Mouse (Mus musculus): ENCODE measurements around the gene Sox5. TPM values are rescaled to one million over a fixed set of nuclear protein-coding genes. Genes with fewer than 3 reads are reported as not detected.

The Sox5 gene
- total and polyA plus RNA-seq, 3 experiments: 0.08 to 0.47 (median 0.46) TPM

GRCm38 (mm10) chr6:144098119-144098518 is 683.7 kb downstream of the Sox5 start:
- TF ChIP-seq MAX (IDR thresholded peaks at IDR 0.05; ENCODE audit: low read length): no peak
- Histone ChIP-seq H3K79me2 (replicated peaks; ENCODE audit: control insufficient read depth, extremely low read depth, insufficient read depth, poor library complexity, severe bottlenecking) (no peaks in the 10 kb centered on the region), H3K36me3 (replicated peaks in 1 of 2; ENCODE audit: control insufficient read depth in 1 of 2, insufficient read depth in 1 of 2, low read length in 1 of 2) (no peaks in the 10 kb centered on the region), H3K9ac (ENCODE audit: insufficient read depth, low read depth) (no peak overlapping the region), H3K4me3 (replicated peaks in 1 of 3; ENCODE audit: low read depth in 2 of 3, low read length in 2 of 3, poor library complexity in 1 of 3) (no peak overlapping the region), H3K9me3 (replicated peaks; ENCODE audit: low read length) (peaks cover 4% of the 10 kb centered on the region), H3K27me3 (replicated peaks) (no peaks in the 10 kb centered on the region), H3K4me2 (ENCODE audit: insufficient read depth, low read depth, poor library complexity, severe bottlenecking) (no peak overlapping the region), H3K27ac (ENCODE audit: insufficient read depth, low read depth) (no peak overlapping the region), H3K4me1 (ENCODE audit: control insufficient read depth in 1 of 2, insufficient read depth in 2 of 2) (no peaks in the 10 kb centered on the region)
- dilution Hi-C loops (cut with MboI; ENCODE audit: extremely low pct_ligation_motif_present, extremely low pct_unique_long_range_greater_than_20kb, low sequenced_read_pairs): no loop called here
- in situ Hi-C loops (cut with MboI; ENCODE audit: low pct_ligation_motif_present, low pct_unique_long_range_greater_than_20kb, low sequenced_read_pairs): no loop called here
- no peak for DNase-seq (ENCODE audit: extremely low read depth)

- Histone ChIP-seq H3K27ac (ENCODE audit: insufficient read depth, low read depth) (no peak overlapping the region), H3K9me3 (replicated peaks; ENCODE audit: low read length) (no peaks in the 10 kb centered on the region), H3K27me3 (replicated peaks) (no peaks in the 10 kb centered on the region), H3K9ac (ENCODE audit: insufficient read depth, low read depth) (no peak overlapping the region), H3K4me3 (replicated peaks in 1 of 3; ENCODE audit: low read depth in 2 of 3, low read length in 2 of 3, poor library complexity in 1 of 3) (no peak overlapping the region), H3K4me1 (ENCODE audit: control insufficient read depth in 1 of 2, insufficient read depth in 2 of 2) (no peaks in the 10 kb centered on the region), H3K36me3 (replicated peaks in 1 of 2; ENCODE audit: control insufficient read depth in 1 of 2, insufficient read depth in 1 of 2, low read length in 1 of 2) (no peaks in the 10 kb centered on the region), H3K79me2 (replicated peaks; ENCODE audit: control insufficient read depth, extremely low read depth, insufficient read depth, poor library complexity, severe bottlenecking) (no peaks in the 10 kb centered on the region), H3K4me2 (ENCODE audit: insufficient read depth, low read depth, poor library complexity, severe bottlenecking) (no peak overlapping the region)
- in situ Hi-C loops (cut with MboI; ENCODE audit: low pct_ligation_motif_present, low pct_unique_long_range_greater_than_20kb, low sequenced_read_pairs): no loop called here
- dilution Hi-C loops (cut with MboI; ENCODE audit: extremely low pct_ligation_motif_present, extremely low pct_unique_long_range_greater_than_20kb, low sequenced_read_pairs): no loop called here
- DNase-seq (ENCODE audit: extremely low read depth): no peak
- TF ChIP-seq ZMIZ1 (IDR thresholded peaks at IDR 0.05; ENCODE audit: low read depth, low read length) (no peak), JUND (conservative IDR thresholded peaks at IDR 0.05; ENCODE audit: low read depth, low read length) (no peak), PAX5 (IDR thresholded peaks at IDR 0.05; ENCODE audit: low read length) (no peak), ZC3H11A (IDR thresholded peaks at IDR 0.05; ENCODE audit: low read depth, low read length) (no peak), POLR2A (IDR thresholded peaks at IDR 0.05; ENCODE audit: low read depth, low read length) (no peak)
Observed at GRCm38 (mm10) chr6:144088256-144088655, 693.5 kb downstream of the Sox5 start.

- no peaks in the 10 kb centered on the region for H3K27me3 ChIP-seq (replicated peaks)
- H3K4me2 ChIP-seq (ENCODE audit: insufficient read depth, low read depth, poor library complexity, severe bottlenecking): no peak overlapping the region
- dilution Hi-C loops (cut with MboI; ENCODE audit: extremely low pct_ligation_motif_present, extremely low pct_unique_long_range_greater_than_20kb, low sequenced_read_pairs) (no loop called here), in situ Hi-C loops (cut with MboI; ENCODE audit: low pct_ligation_motif_present, low pct_unique_long_range_greater_than_20kb, low sequenced_read_pairs) (no loop called here)
- no peaks in the 10 kb centered on the region for H3K79me2 ChIP-seq (replicated peaks; ENCODE audit: control insufficient read depth, extremely low read depth, insufficient read depth, poor library complexity, severe bottlenecking)
- no peaks in the 10 kb centered on the region for H3K9me3 ChIP-seq (replicated peaks; ENCODE audit: low read length)
- H3K4me3 ChIP-seq (replicated peaks in 1 of 3; ENCODE audit: low read depth in 2 of 3, low read length in 2 of 3, poor library complexity in 1 of 3): no peak overlapping the region
- H3K36me3 ChIP-seq (replicated peaks in 1 of 2; ENCODE audit: control insufficient read depth in 1 of 2, insufficient read depth in 1 of 2, low read length in 1 of 2): no peaks in the 10 kb centered on the region
- DNase-seq (ENCODE audit: extremely low read depth): no peak
- H3K27ac ChIP-seq (ENCODE audit: insufficient read depth, low read depth): no peak overlapping the region
- H3K9ac ChIP-seq (ENCODE audit: insufficient read depth, low read depth): no peak overlapping the region
- no peaks in the 10 kb centered on the region for H3K4me1 ChIP-seq (ENCODE audit: control insufficient read depth in 1 of 2, insufficient read depth in 2 of 2)
- TF ChIP-seq RAD21 (IDR thresholded peaks at IDR 0.05; ENCODE audit: low read depth, low read length): no peak
Observed at GRCm38 (mm10) chr6:144086096-144086810, 695.5 kb downstream of the Sox5 start.

Data from CH12.LX (cell line).